Mouse (Mus musculus) forebrain, embryonic 14.5 days (tissue): Measurements from ENCODE around the gene Mtmr10. TPM values are rescaled to one million over a fixed set of nuclear protein-coding genes. Genes with fewer than 3 reads are reported as not detected.
A peak's percentile ranks its signal among the peaks of the same experiment; 100 is the strongest.

Experiments
- ATAC-seq: fragments of 200-750 bp; cut with Nextera tagmentation; 2 replicates; pipeline ENCODE4 v1.8.0; 2017; ENCODE audit warnings: mild to moderate bottlenecking, moderate library complexity
- DNase-seq: peaks from one replicate; pipeline ENCODE4 v3.0.0-alpha.2; 2015; ENCODE audit warnings: low spot score
- H3K27ac ChIP-seq: fragments of 300-500 bp; sonication (generic); 2 replicates; pipeline ENCODE4 v1.5.1; 2014; ENCODE audit warnings: low read depth, mild to moderate bottlenecking, control low read depth, low read length, moderate library complexity
- H3K27me3 ChIP-seq: fragments of 300-500 bp; sonication (generic); replicated peaks from 2 replicates; pipeline ENCODE4 v1.6.1; 2014; ENCODE audit warnings: low read length, control low read depth, mixed read lengths; ENCODE audit not compliant: control insufficient read depth, insufficient read depth
- H3K36me3 ChIP-seq: fragments of 300-500 bp; sonication (generic); 2 replicates; pipeline ENCODE4 v1.6.1; 2014; ENCODE audit warnings: low read length, control low read depth; ENCODE audit not compliant: control insufficient read depth, insufficient read depth
- H3K4me1 ChIP-seq: fragments of 300-500 bp; sonication (generic); 2 replicates; pipeline ENCODE4 v1.6.1; 2014; ENCODE audit warnings: antibody characterized with exemption, low read length, control low read depth; ENCODE audit not compliant: control insufficient read depth, insufficient read depth
- H3K4me2 ChIP-seq: fragments of 300-500 bp; sonication (generic); 2 replicates; pipeline ENCODE4 v1.6.1; 2014; ENCODE audit warnings: mild to moderate bottlenecking, control low read depth, low read length
- H3K4me3 ChIP-seq: fragments of 300-500 bp; sonication (generic); 2 replicates; pipeline ENCODE4 v1.5.1; 2014; ENCODE audit warnings: low read depth, low read length, control low read depth
- H3K9ac ChIP-seq: fragments of 300-500 bp; sonication (generic); 2 replicates; pipeline ENCODE4 v1.6.1; 2014; ENCODE audit warnings: mild to moderate bottlenecking, low read length, control low read depth, moderate library complexity
- H3K9me3 ChIP-seq: fragments of 300-500 bp; sonication (generic); replicated peaks from 2 replicates; pipeline ENCODE4 v1.6.1; 2016; ENCODE audit warnings: low read length, control low read depth, mixed read lengths; ENCODE audit not compliant: control insufficient read depth
- WGBS: fragments of 180-500 bp; shearing (Covaris S2); extraction: QIAGEN DNeasy Blood & Tissue Kit; methylation state at CpG from one replicate; pipeline ENCODE4 v1.1.7; 2014; 5-methylcytosine and 5-hydroxymethylcytosine counted together
- polyA plus RNA-seq: library from polyadenylated mRNA; unstranded; fragments of >200 nt; fragmentation: Nextera tagmentation; extraction: Ambion mirVana; gene quantifications from 2 replicates; pipeline ENCODE4 v1.2.1, GENCODE M21; 2014

The Mtmr10 gene
- polyA plus RNA-seq, 1 experiment from 2014 or later, result 8.6 TPM

- DNase-seq, result no peak
- no peak overlapping the region for H3K4me2 ChIP-seq
- no peaks in the 10 kb centered on the region for H3K9me3 ChIP-seq
- no peak overlapping the region for H3K9ac ChIP-seq
- no peaks in the 10 kb centered on the region for H3K4me1 ChIP-seq
- 95% methylated on average over 7 of the region's 7 CpGs for WGBS
- H3K27ac ChIP-seq, result no peak overlapping the region
- H3K36me3 ChIP-seq, result peaks cover 31% of the 10 kb centered on the region
- no peak for ATAC-seq
- H3K27me3 ChIP-seq, result no peaks in the 10 kb centered on the region
- no peak overlapping the region for H3K4me3 ChIP-seq
These were observed 25.4 kb downstream of the Mtmr10 start for GRCm38 (mm10) chr7:64312811-64313210.

DNA sequence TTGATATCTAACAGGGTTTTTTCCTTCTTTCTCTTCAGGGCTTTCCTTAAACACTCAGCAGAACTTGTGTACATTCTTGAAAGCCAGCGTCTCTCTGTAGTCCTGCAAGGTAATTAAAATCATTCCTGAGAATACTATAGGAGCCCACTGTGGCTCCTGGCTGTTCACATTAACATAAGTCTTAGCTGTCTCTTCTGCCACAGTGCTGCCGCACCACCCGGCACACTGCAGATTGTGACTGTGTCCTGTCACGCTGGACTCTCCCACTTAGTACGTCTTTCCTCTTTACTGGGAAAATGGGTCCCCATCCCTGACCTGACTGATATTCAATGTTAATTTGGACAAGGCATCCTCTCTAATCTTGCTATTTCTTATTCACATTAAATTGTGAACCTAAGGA, 33.7 kb downstream of the Mtmr10 start:
- no peak overlapping the region for H3K4me3 ChIP-seq
- H3K9ac ChIP-seq, result no peak overlapping the region
- no peaks in the 10 kb centered on the region for H3K27me3 ChIP-seq
- no peak for DNase-seq
- ATAC-seq, result no peak
- WGBS, result 83% methylated on average over 5 of the region's 5 CpGs
- H3K4me1 ChIP-seq, result no peaks in the 10 kb centered on the region
- H3K36me3 ChIP-seq, result peaks cover 46% of the 10 kb centered on the region
- no peak overlapping the region for H3K27ac ChIP-seq
- no peaks in the 10 kb centered on the region for H3K9me3 ChIP-seq
- no peak overlapping the region for H3K4me2 ChIP-seq

DNA sequence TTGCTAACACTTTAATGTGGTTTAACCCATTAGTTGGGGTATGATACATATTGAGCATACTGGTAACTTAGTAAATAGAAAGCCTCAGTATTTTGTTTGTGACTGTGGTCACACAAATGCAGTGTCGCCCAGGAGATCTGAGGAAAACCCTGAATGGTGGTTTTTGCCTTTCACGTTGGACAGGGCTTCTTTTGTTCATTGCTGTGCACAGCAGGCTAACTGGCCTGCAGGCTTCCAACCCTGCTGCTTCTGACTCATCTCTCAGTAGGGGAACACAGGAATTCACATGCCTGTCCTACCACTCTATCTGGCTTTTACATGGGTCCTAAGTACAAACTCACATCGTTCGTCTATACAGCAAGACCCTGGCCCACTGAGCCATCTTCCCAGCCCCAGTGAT, 34.2 kb downstream of the Mtmr10 start:
- H3K27ac ChIP-seq, result no peak overlapping the region
- H3K36me3 ChIP-seq, result peaks cover 40% of the 10 kb centered on the region
- no peak overlapping the region for H3K4me3 ChIP-seq
- H3K27me3 ChIP-seq, result no peaks in the 10 kb centered on the region
- 64% methylated on average over 4 of the region's 4 CpGs for WGBS
- H3K9me3 ChIP-seq, result no peaks in the 10 kb centered on the region
- H3K9ac ChIP-seq, result no peak overlapping the region
- H3K4me2 ChIP-seq, result no peak overlapping the region
- H3K4me1 ChIP-seq, result no peaks in the 10 kb centered on the region
- ATAC-seq (no peak), DNase-seq (no peak)

GRCm38 (mm10) chr7:64326892-64327291, 39.4 kb downstream of the Mtmr10 start:
- no peaks in the 10 kb centered on the region for H3K9me3 ChIP-seq
- H3K36me3 ChIP-seq, result peaks cover 17% of the 10 kb centered on the region
- H3K4me1 ChIP-seq, result no peaks in the 10 kb centered on the region
- H3K4me3 ChIP-seq, result no peak overlapping the region
- peak; percentile 78 for ATAC-seq
- H3K27ac ChIP-seq, result no peak overlapping the region
- 25% methylated on average over 1 of the region's 1 CpGs for WGBS
- DNase-seq, result peak; percentile 81
- H3K9ac ChIP-seq, result no peak overlapping the region
- H3K4me2 ChIP-seq, result no peak overlapping the region
- no peaks in the 10 kb centered on the region for H3K27me3 ChIP-seq

- H3K27ac ChIP-seq, result no peak overlapping the region
- 89% methylated on average over 4 of the region's 4 CpGs for WGBS
- H3K4me3 ChIP-seq, result no peak overlapping the region
- ATAC-seq, result no peak
- peaks cover 14% of the 10 kb centered on the region; the same call in 1 of the 2 replicates for H3K36me3 ChIP-seq
- H3K27me3 ChIP-seq, result no peaks in the 10 kb centered on the region
- H3K9me3 ChIP-seq, result no peaks in the 10 kb centered on the region
- no peak overlapping the region for H3K4me2 ChIP-seq
- H3K9ac ChIP-seq, result no peak overlapping the region
- H3K4me1 ChIP-seq, result no peaks in the 10 kb centered on the region
- DNase-seq, result no peak
These were observed 40.0 kb downstream of the Mtmr10 start for GRCm38 (mm10) chr7:64327486-64327885.

DNA sequence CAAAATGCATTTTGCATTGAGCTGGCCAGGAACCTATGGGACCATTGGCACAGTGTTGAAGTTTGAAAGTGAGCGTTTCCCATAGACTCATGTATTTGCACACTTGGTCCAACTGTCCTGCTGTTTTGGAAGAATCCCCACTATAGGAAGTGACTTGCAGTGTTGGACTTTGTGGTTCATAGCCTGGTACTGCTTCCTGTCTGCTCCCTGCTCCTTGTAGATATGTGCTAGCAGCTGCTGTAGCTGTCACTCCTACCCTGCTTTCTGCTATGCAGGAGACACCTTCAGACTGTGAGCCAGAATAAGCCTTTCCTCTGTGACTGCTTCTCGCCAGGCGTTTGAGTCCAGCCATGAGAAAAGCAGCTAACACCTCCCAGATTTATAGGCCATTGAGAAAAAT, 43.9 kb downstream of the Mtmr10 start:
- ATAC-seq (no peak), DNase-seq (no peak)
- no peak overlapping the region for H3K9ac ChIP-seq
- H3K4me2 ChIP-seq, result no peak overlapping the region
- WGBS, result 84% methylated on average over 3 of the region's 3 CpGs
- no peaks in the 10 kb centered on the region for H3K27me3 ChIP-seq
- H3K27ac ChIP-seq, result no peak overlapping the region
- no peak overlapping the region for H3K4me3 ChIP-seq
- peaks cover 28% of the 10 kb centered on the region for H3K36me3 ChIP-seq
- no peaks in the 10 kb centered on the region for H3K4me1 ChIP-seq
- no peaks in the 10 kb centered on the region for H3K9me3 ChIP-seq

DNA sequence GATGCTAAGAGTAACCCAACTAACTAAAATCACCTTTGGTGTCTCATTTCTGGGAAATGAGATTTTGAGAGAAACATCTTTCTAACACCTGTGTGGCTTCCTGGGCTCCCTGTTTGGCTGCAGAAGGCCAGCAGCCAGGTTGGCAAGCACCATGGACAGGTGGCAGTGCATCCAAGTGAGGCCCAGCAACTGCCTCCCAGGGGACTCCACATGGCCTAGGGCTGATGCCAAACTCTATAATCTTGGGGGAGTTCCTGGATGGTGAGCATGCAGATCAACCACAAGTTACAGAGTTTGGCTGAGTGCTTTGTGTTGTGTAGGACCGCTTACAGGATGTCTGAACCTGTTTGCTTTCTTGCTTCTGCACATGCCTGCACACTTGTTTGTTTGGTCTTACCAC, 45.2 kb downstream of the Mtmr10 start:
- DNase-seq (no peak), ATAC-seq (no peak)
- Histone ChIP-seq H3K9me3 (no peaks in the 10 kb centered on the region), H3K4me2 (no peak overlapping the region), H3K4me3 (no peak overlapping the region), H3K4me1 (no peaks in the 10 kb centered on the region), H3K27ac (no peak overlapping the region), H3K9ac (no peak overlapping the region), H3K36me3 (peaks cover 39% of the 10 kb centered on the region), H3K27me3 (no peaks in the 10 kb centered on the region)
- 91% methylated on average over 1 of the region's 1 CpGs for WGBS

DNA sequence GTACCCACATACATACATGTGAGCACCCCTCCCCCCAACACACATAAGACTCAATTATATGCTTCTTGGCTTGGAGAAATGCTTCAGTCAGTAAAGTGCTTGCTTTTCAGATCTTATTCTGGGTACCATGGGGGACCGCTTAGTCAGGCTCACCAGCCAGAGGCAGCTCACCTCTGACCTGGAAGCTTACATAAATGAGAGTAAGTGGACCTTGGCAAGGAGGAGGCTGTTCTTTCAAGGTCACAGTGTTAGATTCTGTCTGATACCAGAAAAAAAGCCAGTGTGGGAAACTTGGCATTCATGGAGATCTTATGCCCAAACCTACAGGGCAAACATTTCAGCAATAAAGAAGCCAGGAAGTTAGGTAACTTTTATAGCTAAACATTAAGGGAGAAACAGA, 60.4 kb downstream of the Mtmr10 start:
- 95% methylated on average over 1 of the region's 1 CpGs for WGBS
- Histone ChIP-seq H3K9ac (no peak overlapping the region), H3K4me3 (no peak overlapping the region), H3K27ac (no peak overlapping the region), H3K4me1 (no peaks in the 10 kb centered on the region), H3K27me3 (no peaks in the 10 kb centered on the region), H3K36me3 (peaks cover 32% of the 10 kb centered on the region; the same call in 1 of the 2 replicates), H3K4me2 (no peak overlapping the region), H3K9me3 (no peaks in the 10 kb centered on the region)
- DNase-seq (no peak), ATAC-seq (no peak)

DNA sequence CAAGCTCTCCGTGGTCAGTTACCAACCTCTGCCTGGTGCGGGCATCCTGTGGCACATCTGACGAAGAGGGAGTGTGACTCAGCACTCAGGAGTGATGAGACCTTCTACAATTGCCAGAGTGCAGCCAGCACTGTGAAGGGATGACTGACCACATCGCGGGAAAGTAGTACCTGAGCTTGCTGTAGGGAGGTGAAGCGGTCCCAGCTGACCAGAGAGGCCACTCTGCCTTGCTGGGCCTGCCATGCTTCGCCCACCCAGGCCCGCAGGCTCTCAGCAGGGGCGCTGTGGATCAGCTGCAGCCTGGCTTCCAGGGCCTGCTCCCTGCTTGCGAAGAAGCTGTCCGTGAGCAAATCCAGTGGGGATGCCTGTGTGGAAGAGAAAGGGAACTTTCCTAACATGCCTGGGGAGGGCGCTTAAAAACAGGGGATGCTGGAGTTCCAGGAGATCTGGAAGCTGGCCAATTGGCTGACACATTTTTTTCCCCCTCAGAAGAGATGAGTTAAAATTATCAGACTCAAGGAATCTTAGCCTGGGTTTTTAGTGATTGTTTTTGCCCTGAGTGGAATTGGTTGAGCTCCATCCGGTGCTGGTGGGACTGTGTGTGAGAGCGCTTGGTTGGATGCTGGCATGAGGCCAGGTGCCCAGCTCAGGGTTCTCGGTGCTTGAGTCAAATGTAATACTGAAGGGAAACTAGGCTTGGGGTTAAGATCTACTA, 61.9 kb downstream of the Mtmr10 start:
- ATAC-seq, result 0 out of 2 replicates have a peak, but pooled peaks have one; percentile 50
- no peak overlapping the region for H3K9ac ChIP-seq
- H3K36me3 ChIP-seq, result peaks cover 40% of the 10 kb centered on the region; the same call in 1 of the 2 replicates
- H3K9me3 ChIP-seq, result no peaks in the 10 kb centered on the region
- no peak overlapping the region; the same call in 1 of the 2 replicates for H3K27ac ChIP-seq
- H3K4me2 ChIP-seq, result no peak overlapping the region
- H3K4me1 ChIP-seq, result no peaks in the 10 kb centered on the region
- peak; percentile 47 for DNase-seq
- H3K4me3 ChIP-seq, result no peak overlapping the region
- 79% methylated on average over 15 of the region's 15 CpGs for WGBS
- H3K27me3 ChIP-seq, result no peaks in the 10 kb centered on the region
